Mouse (Mus musculus): Measurements from ENCODE around the gene Olfr1111.

DNA sequence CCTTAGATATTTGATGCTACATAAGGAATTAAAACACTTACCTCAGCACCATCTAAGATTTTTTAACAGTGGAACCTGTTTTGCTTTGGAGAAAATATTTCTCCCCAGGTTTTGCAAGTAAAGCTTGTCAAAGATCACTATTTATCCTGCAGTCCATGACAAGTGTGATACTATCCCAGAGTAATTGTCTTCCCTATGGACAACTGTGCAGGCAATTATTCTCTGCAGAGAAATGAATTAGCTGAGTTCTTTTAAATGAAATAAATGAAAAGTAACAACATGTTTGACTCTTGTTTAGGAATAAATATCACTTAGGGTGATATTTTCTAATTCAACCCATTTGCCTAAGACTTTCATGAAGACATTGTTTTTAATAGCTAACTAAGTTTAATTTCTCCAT is at the start of gene Olfr1111:
- TF ChIP-seq POLR2A (IDR thresholded peaks at IDR 0.05; ENCODE audit: low read depth, low read length) = no peak
- TF ChIP-seq CTCF (IDR thresholded peaks at IDR 0.05; ENCODE audit: extremely low read depth, insufficient read depth, insufficient read length, insufficient replicate concordance) = no peak

All from spleen, adult 2 months (tissue).